Mouse (Mus musculus): Measurements from ENCODE around the gene Hmgn2. TPM values are rescaled to one million over a fixed set of nuclear protein-coding genes. Genes with fewer than 3 reads are reported as not detected.
A peak's percentile ranks its signal among the peaks of the same experiment; 100 is the strongest.

The Hmgn2 gene
- total and polyA plus RNA-seq, 3 experiments = 125 to 230 (median 186) TPM

GRCm38 (mm10) chr4:133967866-133968149 lies 642 bp downstream of the Hmgn2 start (continued):
- TF ChIP-seq ZC3H11A (IDR thresholded peaks at IDR 0.05; ENCODE audit: low read depth, low read length) (no peak), UBTF (IDR thresholded peaks at IDR 0.05; ENCODE audit: borderline replicate concordance, insufficient read depth, low read depth, low read length) (no peak), KAT2A (conservative IDR thresholded peaks at IDR 0.05; ENCODE audit: low read depth, low read length) (no peak), ZMIZ1 (IDR thresholded peaks at IDR 0.05; ENCODE audit: low read depth, low read length) (no peak), SMC3 (IDR thresholded peaks at IDR 0.05; ENCODE audit: low read depth, low read length) (no peak), ELF1 (IDR thresholded peaks at IDR 0.05; ENCODE audit: low read depth, low read length) (no peak), USF1 (IDR thresholded peaks at IDR 0.05; ENCODE audit: low read depth, low read length) (peak; percentile 96), CHD2 (IDR thresholded peaks at IDR 0.05; ENCODE audit: low read length) (no peak), MEF2A (IDR thresholded peaks at IDR 0.05; ENCODE audit: extremely low read depth, insufficient replicate concordance, low read depth, low read length, poor library complexity, severe bottlenecking) (no peak), ETS1 (IDR thresholded peaks at IDR 0.05; ENCODE audit: low read depth, low read length) (no peak), EP300 (IDR thresholded peaks at IDR 0.05; ENCODE audit: low read depth in 1 of 2, low read length in 2 of 2) (no peak), GABPA (IDR thresholded peaks at IDR 0.05; ENCODE audit: low read depth, low read length) (no peak), HCFC1 (IDR thresholded peaks at IDR 0.05; ENCODE audit: low read depth, low read length) (peak; percentile 53; the same call in 1 of the 2 replicates), E2F4 (IDR thresholded peaks at IDR 0.05; ENCODE audit: borderline replicate concordance, low read depth, low read length) (0 out of 2 replicates have a peak, but pooled peaks have one; percentile 3), NELFE (IDR thresholded peaks at IDR 0.05; ENCODE audit: low read depth, low read length) (peak; percentile 65; the same call in 1 of the 2 replicates)

DNA sequence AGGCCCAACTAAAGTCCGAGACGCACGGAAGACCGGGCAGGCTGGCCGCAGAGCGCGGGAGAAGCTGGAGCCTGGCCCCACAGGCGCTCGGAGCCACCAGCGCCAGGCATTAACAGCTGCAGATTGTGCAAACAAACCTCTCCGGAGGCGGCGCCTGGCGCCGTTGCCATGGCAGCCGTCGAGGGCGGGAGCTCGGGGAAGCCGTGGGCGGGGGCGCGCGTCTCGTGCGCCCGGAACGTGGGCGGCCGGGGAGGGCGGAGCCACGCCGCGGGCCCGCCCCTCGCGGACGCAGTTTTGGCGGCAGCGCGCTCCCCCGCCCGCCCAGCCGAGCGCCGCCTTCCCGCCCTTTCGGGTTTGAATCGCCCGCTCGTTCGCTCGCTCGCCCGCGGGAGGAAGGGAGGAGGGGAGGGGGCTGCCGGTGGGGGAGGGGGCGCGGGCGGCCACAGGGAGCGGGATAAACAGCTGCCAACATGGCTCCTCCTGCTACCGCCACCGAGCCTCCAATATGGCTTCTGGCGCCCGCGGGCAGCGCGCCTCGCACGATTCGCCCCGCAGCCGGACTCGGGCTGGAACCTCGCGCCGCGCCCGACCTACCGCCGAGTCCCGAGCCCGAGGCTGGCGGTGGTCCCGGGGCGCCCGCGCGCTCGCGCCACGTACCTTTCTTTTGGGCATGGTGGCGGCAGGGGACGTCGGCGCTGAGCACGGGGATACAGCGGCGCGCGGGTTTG lies 1.1 kb downstream of the Hmgn2 start:
- Histone ChIP-seq H3K27me3 (ENCODE audit: control insufficient read depth in 1 of 2, insufficient read depth in 2 of 2, low read length in 2 of 2) (no peaks in the 10 kb centered on the region), H3K9ac (ENCODE audit: control insufficient read depth, low read depth, low read length, poor library complexity, severe bottlenecking) (peak overlapping the region; percentile 99), H3K4me1 (ENCODE audit: control insufficient read depth in 1 of 2, insufficient read depth in 2 of 2, low read length in 2 of 2) (peaks cover 0 to 8% of the 10 kb centered on the region in 2 experiments; a peak in 1 of 4 replicates), H3K36me3 (ENCODE audit: control insufficient read depth in 1 of 2, insufficient read depth in 2 of 2, low read length in 2 of 2) (peaks cover 5 to 14% of the 10 kb centered on the region in 2 experiments; a peak in 3 of 4 replicates), H3K27ac (ENCODE audit: control insufficient read depth, low read depth, low read length) (peak overlapping the region; percentile 93), H3K4me3 (ENCODE audit: control insufficient read depth in 1 of 2, insufficient read depth in 1 of 2, low read depth in 2 of 2, low read length in 2 of 2) (peak overlapping the region; percentile 65 to 86), H3K79me2 (ENCODE audit: control insufficient read depth, insufficient read depth, low read length, poor library complexity) (peaks cover 11% of the 10 kb centered on the region), H3K9me3 (replicated peaks; ENCODE audit: insufficient read depth, low read length) (no peaks in the 10 kb centered on the region)
- DNase-seq (ENCODE audit: low read depth, low spot score) = peak; percentile 93
- TF ChIP-seq POLR2AphosphoS2 (IDR thresholded peaks at IDR 0.05; ENCODE audit: low read length) (no peak), KAT2A (conservative IDR thresholded peaks at IDR 0.05; ENCODE audit: low read depth, low read length) (no peak), POLR2AphosphoS5 (IDR thresholded peaks at IDR 0.05; ENCODE audit: borderline replicate concordance, low read depth, low read length) (no peak), CHD2 (IDR thresholded peaks at IDR 0.05; ENCODE audit: low read length) (no peak), ZNF384 (IDR thresholded peaks at IDR 0.05; ENCODE audit: low read depth, low read length) (no peak), BHLHE40 (IDR thresholded peaks at IDR 0.05; ENCODE audit: borderline replicate concordance, low read depth, low read length) (peak; percentile 87), MAZ (IDR thresholded peaks at IDR 0.05; ENCODE audit: low read depth, low read length) (no peak; the same call in 1 of the 2 replicates), SIN3A (IDR thresholded peaks at IDR 0.05; ENCODE audit: low read length) (peak; percentile 90), TBP (IDR thresholded peaks at IDR 0.05; ENCODE audit: low read depth, low read length) (0 out of 2 replicates have a peak, but pooled peaks have one; percentile 42), ZKSCAN1 (IDR thresholded peaks at IDR 0.05; ENCODE audit: low read depth, low read length) (no peak), MYC (IDR thresholded peaks at IDR 0.05; ENCODE audit: low read depth, low read length) (no peak), MYB (IDR thresholded peaks at IDR 0.05; ENCODE audit: low read depth, low read length) (no peak), E2F4 (IDR thresholded peaks at IDR 0.05; ENCODE audit: borderline replicate concordance, low read depth, low read length) (no peak), CTCF (IDR thresholded peaks at IDR 0.05 in 2 of 3, conservative IDR thresholded peaks at IDR 0.05 in 1 of 3; ENCODE audit: control insufficient read depth in 1 of 3, insufficient read depth in 1 of 3, low read depth in 2 of 3, low read length in 3 of 3, poor library complexity in 1 of 3, severe bottlenecking in 1 of 3) (no peak), RAD21 (IDR thresholded peaks at IDR 0.05; ENCODE audit: low read depth, low read length) (no peak), MAFK (IDR thresholded peaks at IDR 0.05; ENCODE audit: borderline replicate concordance, low read depth, low read length) (no peak), MAX (IDR thresholded peaks at IDR 0.05; ENCODE audit: low read length) (peak; percentile 46; the same call in 1 of the 2 replicates), ZMIZ1 (IDR thresholded peaks at IDR 0.05; ENCODE audit: low read depth, low read length) (peak; percentile 59; the same call in 1 of the 2 replicates), MEF2A (IDR thresholded peaks at IDR 0.05; ENCODE audit: extremely low read depth, insufficient replicate concordance, low read depth, low read length, poor library complexity, severe bottlenecking) (no peak), NRF1 (IDR thresholded peaks at IDR 0.05; ENCODE audit: insufficient read depth, low read depth, low read length, poor library complexity, severe bottlenecking) (peak; percentile 20; the same call in 1 of the 2 replicates), TCF12 (IDR thresholded peaks at IDR 0.05; ENCODE audit: low read depth, low read length) (0 out of 2 replicates have a peak, but pooled peaks have one; percentile 16), EP300 (IDR thresholded peaks at IDR 0.05; ENCODE audit: low read depth in 1 of 2, low read length in 2 of 2) (0 out of 4 replicates have a peak, but pooled peaks of 1 of the 2 experiments have one; percentile 2), USF1 (IDR thresholded peaks at IDR 0.05; ENCODE audit: low read depth, low read length) (no peak), MXI1 (IDR thresholded peaks at IDR 0.05; ENCODE audit: low read depth, low read length) (peak; percentile 86)
